Mouse (Mus musculus) adrenal gland, adult 18-20 months (tissue): ENCODE measurements around the gene Pcp4. TPM values are rescaled to one million over a fixed set of nuclear protein-coding genes. Genes with fewer than 3 reads are reported as not detected.

Experiments used
- DNase-seq, 2 experiments: peaks; one replicate each; pipeline ENCODE4 v3.0.0; 2021 to 2022; ENCODE audit warnings: low spot score in 2 of 2
- total RNA-seq, 2 experiments: library from RNA; stranded (reverse); gene quantifications; 1 replicate in 1 of 2; 2 replicates in 1 of 2; pipeline ENCODE4 v1.2.3; 2021

Gene Pcp4
- total RNA-seq, 2 experiments from 2014 or later, result 7.0 to 9.8 TPM

GRCm38 (mm10) chr16:96487007-96487684 lies 19.7 kb downstream of the Pcp4 start:
- no peak for DNase-seq

GRCm38 (mm10) chr16:96488038-96488437 lies 20.6 kb downstream of the Pcp4 start:
- no peak for DNase-seq

- no peak for DNase-seq
Measured at GRCm38 (mm10) chr16:96491530-96491929, 24.1 kb downstream of the Pcp4 start.

- no peak for DNase-seq
Measured at GRCm38 (mm10) chr16:96494079-96494478, 26.7 kb downstream of the Pcp4 start.

GRCm38 (mm10) chr16:96498951-96499350 lies 31.5 kb downstream of the Pcp4 start:
- DNase-seq, result no peak

- no peak for DNase-seq
Measured at GRCm38 (mm10) chr16:96501241-96501640, 33.8 kb downstream of the Pcp4 start.

- DNase-seq, result no peak
Measured at GRCm38 (mm10) chr16:96502586-96502985, 35.2 kb downstream of the Pcp4 start.

GRCm38 (mm10) chr16:96514466-96514865 lies 47.1 kb downstream of the Pcp4 start:
- no peak for DNase-seq

GRCm38 (mm10) chr16:96527476-96527875 lies 60.1 kb downstream of the Pcp4 start:
- no peak for DNase-seq

GRCm38 (mm10) chr16:96528471-96528870 lies 61.1 kb downstream of the Pcp4 start:
- no peak for DNase-seq

GRCm38 (mm10) chr16:96529896-96530568 lies 62.6 kb downstream of the Pcp4 start:
- no peak for DNase-seq

GRCm38 (mm10) chr16:96530569-96530898 lies 63.1 kb downstream of the Pcp4 start:
- DNase-seq, result no peak

GRCm38 (mm10) chr16:96531029-96531428 lies 63.6 kb downstream of the Pcp4 start:
- no peak for DNase-seq

- DNase-seq, result no peak
Measured at GRCm38 (mm10) chr16:96533710-96534109, 66.3 kb downstream of the Pcp4 start.

- DNase-seq, result no peak
Measured at GRCm38 (mm10) chr16:96535271-96535670, 67.9 kb downstream of the Pcp4 start.

- DNase-seq, result no peak
Measured at GRCm38 (mm10) chr16:96536426-96536825, 69.0 kb downstream of the Pcp4 start.

GRCm38 (mm10) chr16:96539091-96539490 lies 71.7 kb downstream of the Pcp4 start:
- no peak for DNase-seq

- no peak for DNase-seq
Measured at GRCm38 (mm10) chr16:96541056-96541455, 73.7 kb downstream of the Pcp4 start.

- no peak for DNase-seq
Measured at GRCm38 (mm10) chr16:96552680-96553079, 85.3 kb downstream of the Pcp4 start.

GRCm38 (mm10) chr16:96555412-96555811 lies 88.0 kb downstream of the Pcp4 start:
- no peak for DNase-seq

- DNase-seq, result no peak
Measured at GRCm38 (mm10) chr16:96556621-96557020, 89.2 kb downstream of the Pcp4 start.

GRCm38 (mm10) chr16:96558341-96558740 lies 90.9 kb downstream of the Pcp4 start:
- no peak for DNase-seq

GRCm38 (mm10) chr16:96559796-96560195 lies 92.4 kb downstream of the Pcp4 start:
- DNase-seq, result no peak
